Mouse (Mus musculus) heart, embryonic 15.5 days (tissue): ENCODE data around the gene Dennd4b. TPM values are rescaled to one million over a fixed set of nuclear protein-coding genes. Genes with fewer than 3 reads are reported as not detected.

Source experiments
- ATAC-seq: fragments of 200-750 bp; cut with Nextera tagmentation; replicated peaks from 2 replicates; pipeline ENCODE4 v1.8.0; 2017; ENCODE audit warnings: low read depth, moderate TSS enrichment; ENCODE audit not compliant: insufficient number of reproducible peaks, insufficient read depth, low FRiP score
- H3K27ac ChIP-seq: fragments of 300-500 bp; sonication (generic); 2 replicates; pipeline ENCODE4 v1.5.1; 2015; ENCODE audit warnings: mild to moderate bottlenecking, inconsistent platforms
- H3K27me3 ChIP-seq: fragments of 300-500 bp; sonication (generic); 2 replicates; pipeline ENCODE4 v1.6.1; 2015; ENCODE audit warnings: inconsistent platforms
- H3K36me3 ChIP-seq: fragments of 300-500 bp; sonication (generic); 2 replicates; pipeline ENCODE4 v1.6.1; 2015; ENCODE audit warnings: mild to moderate bottlenecking, inconsistent platforms
- H3K4me1 ChIP-seq: fragments of 300-500 bp; sonication (generic); replicated peaks from 2 replicates; pipeline ENCODE4 v1.6.1; 2015; ENCODE audit warnings: inconsistent platforms
- H3K4me2 ChIP-seq: fragments of 300-500 bp; sonication (generic); 2 replicates; pipeline ENCODE4 v1.6.1; 2015; ENCODE audit warnings: inconsistent platforms, mild to moderate bottlenecking, moderate library complexity
- H3K4me3 ChIP-seq: fragments of 300-500 bp; sonication (generic); 2 replicates; pipeline ENCODE4 v1.5.1; 2015; ENCODE audit warnings: mild to moderate bottlenecking, inconsistent platforms
- H3K9ac ChIP-seq: fragments of 300-500 bp; sonication (generic); 2 replicates; pipeline ENCODE4 v1.6.1; 2015; ENCODE audit warnings: mild to moderate bottlenecking, inconsistent platforms
- H3K9me3 ChIP-seq: fragments of 300-500 bp; sonication (generic); replicated peaks from 2 replicates; pipeline ENCODE4 v1.6.1; 2016; ENCODE audit warnings: inconsistent platforms
- WGBS: fragments of 180-500 bp; shearing (Covaris S2); methylation state at CpG from one replicate; pipeline ENCODE4 v1.1.7; 2015; ENCODE audit warnings: mixed read lengths; 5-methylcytosine and 5-hydroxymethylcytosine counted together
- polyA plus RNA-seq: library from polyadenylated mRNA; unstranded; fragments of >200 nt; fragmentation: Nextera tagmentation; extraction: Ambion mirVana; gene quantifications from 2 replicates; pipeline ENCODE4 v1.2.1, GENCODE M21; 2015

Dennd4b gene
- polyA plus RNA-seq, result 4.6 and 6.9 TPM in 2 replicates

DNA sequence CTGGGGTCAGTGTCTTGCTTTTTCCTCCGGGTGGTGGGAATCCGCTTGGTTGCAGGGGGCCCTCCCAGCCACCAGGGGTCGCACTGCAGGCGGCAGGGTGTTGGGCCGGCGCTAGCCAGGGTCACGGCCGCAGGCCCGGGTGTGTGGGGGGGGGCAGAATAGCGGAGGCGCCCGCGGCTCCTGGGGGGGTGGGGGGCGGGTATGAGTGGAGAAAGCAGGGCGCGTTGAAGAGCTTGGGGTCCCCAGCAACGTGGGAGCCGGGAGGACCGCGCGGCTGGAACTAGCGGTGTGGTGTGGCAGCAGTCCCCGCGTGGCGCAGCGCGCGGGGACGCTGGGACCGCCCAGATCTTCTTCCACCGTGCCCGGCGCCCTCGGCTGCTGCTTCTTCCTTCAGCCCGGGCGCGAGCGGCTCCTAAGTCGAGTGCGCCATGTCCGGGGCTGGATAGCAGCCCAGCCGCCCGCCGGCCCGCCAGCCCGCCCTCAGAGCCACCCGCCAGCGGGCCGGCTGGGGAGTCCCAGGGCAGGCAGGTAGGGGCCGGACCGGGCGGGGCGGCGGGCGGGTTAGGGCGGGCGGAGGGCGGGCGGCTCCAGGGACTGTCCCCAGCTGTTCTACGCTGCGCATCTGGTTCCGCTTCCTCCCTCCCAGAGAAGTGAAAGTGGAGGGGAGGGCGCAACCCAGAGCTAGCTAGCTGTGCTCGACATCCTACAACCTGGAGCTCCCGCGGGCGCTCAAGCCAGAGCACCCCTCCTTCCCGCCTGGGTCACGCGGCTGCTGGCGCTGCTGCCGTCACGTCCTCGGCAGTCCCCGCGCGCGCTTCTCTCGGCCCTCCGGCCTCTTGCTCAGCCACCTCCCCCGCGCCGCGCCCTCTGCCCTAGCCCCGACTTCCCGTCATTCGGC is at the start of gene Dennd4b:
Gene Dennd4b, plus strand, starts transcription at position 152 of the 898 bp plus-strand sequence.
- peak within 1 kb of the TSS; percentile 88 for H3K9ac ChIP-seq
- ATAC-seq, result peak; percentile 90
- peak within 1 kb of the TSS; percentile 89 for H3K4me2 ChIP-seq
- H3K36me3 ChIP-seq, result peaks cover 34% of the 10 kb centered on the region
- H3K27ac ChIP-seq, result peak within 1 kb of the TSS; percentile 100
- peaks cover 20% of the 10 kb centered on the region for H3K4me1 ChIP-seq
- peak within 1 kb of the TSS; percentile 79 for H3K4me3 ChIP-seq
- H3K27me3 ChIP-seq, result no peaks in the 10 kb centered on the region
- under 1% methylated on average over 70 of the region's 87 CpGs for WGBS
- H3K9me3 ChIP-seq, result no peaks in the 10 kb centered on the region

DNA sequence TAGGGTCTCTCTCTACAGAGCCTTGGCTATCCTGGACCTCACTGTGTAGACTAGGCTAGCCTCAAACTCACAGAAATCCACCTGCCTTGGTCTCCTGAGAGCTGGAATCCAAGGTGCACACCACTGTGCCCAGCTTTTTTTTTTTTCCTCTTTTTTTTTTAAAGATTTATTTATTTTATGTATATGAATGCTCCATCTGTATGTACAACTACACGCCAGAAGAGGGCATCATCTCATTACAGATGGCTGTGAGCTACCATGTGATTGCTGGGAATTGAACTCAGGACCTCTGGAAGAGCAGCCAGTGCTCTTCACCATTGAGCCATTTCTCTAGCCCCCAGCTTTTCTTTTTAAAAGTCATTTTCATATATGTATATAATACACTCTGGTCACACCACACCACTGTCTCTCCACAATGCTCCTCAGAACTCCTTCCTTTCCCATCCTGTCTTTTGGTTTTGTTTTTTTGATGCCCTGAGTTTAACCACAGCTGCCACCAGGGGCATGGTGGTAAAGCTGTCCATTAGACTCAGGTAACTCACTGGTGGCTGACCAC is 49.1 kb upstream of the Dennd4b start:
- peaks cover 29% of the 10 kb centered on the region for H3K4me1 ChIP-seq
- no peak overlapping the region for H3K9ac ChIP-seq
- no peak for ATAC-seq
- H3K4me3 ChIP-seq, result no peak overlapping the region
- H3K36me3 ChIP-seq, result peaks cover 17% of the 10 kb centered on the region
- H3K27ac ChIP-seq, result no peak overlapping the region
- no peaks in the 10 kb centered on the region for H3K9me3 ChIP-seq
- WGBS, result 43% methylated on average over 1 of the region's 1 CpGs
- no peak overlapping the region for H3K4me2 ChIP-seq
- H3K27me3 ChIP-seq, result no peaks in the 10 kb centered on the region

DNA sequence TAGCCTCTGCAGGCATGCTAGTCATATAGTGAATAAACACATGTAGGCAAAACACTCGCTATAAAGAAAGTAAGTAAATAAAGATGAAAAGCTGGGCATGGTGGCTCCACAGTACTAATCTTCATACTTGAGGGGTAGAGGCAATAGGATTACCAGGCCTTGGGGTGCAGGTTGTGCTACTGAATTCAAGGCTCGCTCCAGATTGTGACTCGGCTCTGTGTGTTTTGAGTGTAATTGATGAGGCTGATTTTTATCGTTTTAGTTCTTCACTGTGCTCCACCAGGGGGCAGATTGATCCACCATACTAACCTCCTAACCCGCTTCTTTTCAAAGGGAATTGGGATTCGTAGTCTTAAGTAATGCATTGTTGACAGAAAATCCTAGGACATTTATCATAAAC is 44.9 kb upstream of the Dennd4b start:
- Histone ChIP-seq H3K27ac (peak overlapping the region; percentile 87), H3K9me3 (no peaks in the 10 kb centered on the region), H3K4me3 (peak overlapping the region; percentile 68), H3K36me3 (peaks cover 11% of the 10 kb centered on the region), H3K4me1 (peaks cover 27% of the 10 kb centered on the region), H3K27me3 (no peaks in the 10 kb centered on the region), H3K4me2 (peak overlapping the region; percentile 82), H3K9ac (peak overlapping the region; percentile 76)
- WGBS, result 18% methylated on average over 6 of the region's 6 CpGs
- no peak for ATAC-seq

DNA sequence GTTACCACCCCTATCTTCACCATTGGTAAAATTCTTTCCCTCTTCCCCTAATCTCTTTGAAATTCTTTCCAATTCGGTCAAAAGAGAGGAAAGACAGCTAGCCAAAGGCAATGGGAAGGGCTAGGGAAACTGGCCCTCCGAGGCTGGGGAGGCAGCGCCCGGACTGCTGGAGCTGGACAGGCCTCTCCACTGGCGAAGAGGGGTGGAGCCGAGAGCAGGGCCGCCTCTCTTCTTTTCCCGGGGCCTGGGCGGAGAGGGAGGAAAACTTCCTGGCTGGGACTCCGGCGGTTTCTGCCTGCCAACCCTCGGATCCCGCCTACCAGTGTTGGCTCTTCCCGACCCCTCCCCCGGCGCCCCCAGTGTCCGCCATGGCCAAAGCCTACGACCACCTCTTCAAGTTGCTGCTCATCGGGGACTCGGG is 44.4 kb upstream of the Dennd4b start:
- Histone ChIP-seq H3K4me2 (peak overlapping the region; percentile 82), H3K9me3 (no peaks in the 10 kb centered on the region), H3K27ac (peak overlapping the region; percentile 87), H3K27me3 (no peaks in the 10 kb centered on the region), H3K4me3 (peak overlapping the region; percentile 68), H3K36me3 (peaks cover 14% of the 10 kb centered on the region), H3K4me1 (peaks cover 27% of the 10 kb centered on the region), H3K9ac (peak overlapping the region; percentile 76)
- ATAC-seq, result peak; percentile 80
- WGBS, result 0% methylated on average over 19 of the region's 20 CpGs

- WGBS, result 12% methylated on average over 5 of the region's 5 CpGs
- Histone ChIP-seq H3K9me3 (no peaks in the 10 kb centered on the region), H3K27me3 (no peaks in the 10 kb centered on the region), H3K4me2 (peak overlapping the region; percentile 82), H3K4me3 (peak overlapping the region; percentile 68), H3K9ac (peak overlapping the region; percentile 76), H3K36me3 (peaks cover 19% of the 10 kb centered on the region), H3K4me1 (peaks cover 27% of the 10 kb centered on the region), H3K27ac (peak overlapping the region; percentile 87)
- 0 out of 2 replicates have a peak, but pooled peaks have one; percentile 1 for ATAC-seq
These were observed 43.9 kb upstream of the Dennd4b start for GRCm38 (mm10) chr3:90221123-90221522.

- no peaks in the 10 kb centered on the region for H3K27me3 ChIP-seq
- no peaks in the 10 kb centered on the region for H3K9me3 ChIP-seq
- H3K4me3 ChIP-seq, result no peak overlapping the region
- H3K27ac ChIP-seq, result no peak overlapping the region
- peaks cover 19% of the 10 kb centered on the region for H3K36me3 ChIP-seq
- ATAC-seq, result no peak
- H3K4me2 ChIP-seq, result no peak overlapping the region
- WGBS, result 86% methylated on average over 4 of the region's 4 CpGs
- peaks cover 27% of the 10 kb centered on the region for H3K4me1 ChIP-seq
- no peak overlapping the region for H3K9ac ChIP-seq
These were observed 42.5 kb upstream of the Dennd4b start for GRCm38 (mm10) chr3:90222455-90222854.

DNA sequence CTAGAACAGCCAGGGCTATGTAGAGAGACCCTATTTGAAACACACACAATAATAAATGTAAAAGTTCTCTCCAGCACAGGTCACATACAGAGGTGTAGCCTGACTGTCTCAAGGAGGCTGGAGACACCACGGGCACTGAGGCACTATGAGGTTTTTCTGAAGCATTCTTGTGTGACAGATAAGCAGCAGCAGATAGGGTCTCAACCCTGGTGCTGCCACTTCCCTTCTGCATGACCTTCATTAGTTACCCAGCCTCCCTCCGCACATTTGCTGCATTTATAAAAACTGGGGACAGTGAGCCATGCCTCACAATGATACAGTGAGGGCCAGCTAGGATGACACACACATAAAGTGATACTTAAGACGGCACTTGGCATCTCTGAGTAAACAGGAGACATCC is 42.0 kb upstream of the Dennd4b start:
- no peaks in the 10 kb centered on the region for H3K27me3 ChIP-seq
- no peak overlapping the region for H3K4me3 ChIP-seq
- H3K9me3 ChIP-seq, result no peaks in the 10 kb centered on the region
- H3K4me1 ChIP-seq, result peaks cover 27% of the 10 kb centered on the region
- no peak overlapping the region for H3K27ac ChIP-seq
- ATAC-seq, result no peak
- H3K4me2 ChIP-seq, result no peak overlapping the region
- no peak overlapping the region for H3K9ac ChIP-seq
- WGBS, result 42% methylated on average over 3 of the region's 3 CpGs
- peaks cover 19% of the 10 kb centered on the region for H3K36me3 ChIP-seq

- Histone ChIP-seq H3K4me1 (peaks cover 27% of the 10 kb centered on the region), H3K27me3 (no peaks in the 10 kb centered on the region), H3K27ac (no peak overlapping the region), H3K4me3 (no peak overlapping the region), H3K9ac (no peak overlapping the region), H3K36me3 (peaks cover 19% of the 10 kb centered on the region), H3K9me3 (no peaks in the 10 kb centered on the region), H3K4me2 (no peak overlapping the region)
- ATAC-seq, result no peak
- WGBS, result 83% methylated on average over 10 of the region's 10 CpGs
These were observed 40.7 kb upstream of the Dennd4b start for GRCm38 (mm10) chr3:90224331-90224730.

GRCm38 (mm10) chr3:90231075-90231474 is 33.9 kb upstream of the Dennd4b start:
- H3K36me3 ChIP-seq, result peaks cover 17% of the 10 kb centered on the region
- peak overlapping the region; percentile 86; the same call in 1 of the 2 replicates for H3K9ac ChIP-seq
- H3K9me3 ChIP-seq, result no peaks in the 10 kb centered on the region
- peak overlapping the region; percentile 81 for H3K4me3 ChIP-seq
- H3K27ac ChIP-seq, result peak overlapping the region; percentile 93
- no peaks in the 10 kb centered on the region for H3K27me3 ChIP-seq
- WGBS, result 12% methylated on average over 8 of the region's 8 CpGs
- ATAC-seq, result no peak
- H3K4me1 ChIP-seq, result peaks cover 6% of the 10 kb centered on the region
- peak overlapping the region; percentile 79 for H3K4me2 ChIP-seq

DNA sequence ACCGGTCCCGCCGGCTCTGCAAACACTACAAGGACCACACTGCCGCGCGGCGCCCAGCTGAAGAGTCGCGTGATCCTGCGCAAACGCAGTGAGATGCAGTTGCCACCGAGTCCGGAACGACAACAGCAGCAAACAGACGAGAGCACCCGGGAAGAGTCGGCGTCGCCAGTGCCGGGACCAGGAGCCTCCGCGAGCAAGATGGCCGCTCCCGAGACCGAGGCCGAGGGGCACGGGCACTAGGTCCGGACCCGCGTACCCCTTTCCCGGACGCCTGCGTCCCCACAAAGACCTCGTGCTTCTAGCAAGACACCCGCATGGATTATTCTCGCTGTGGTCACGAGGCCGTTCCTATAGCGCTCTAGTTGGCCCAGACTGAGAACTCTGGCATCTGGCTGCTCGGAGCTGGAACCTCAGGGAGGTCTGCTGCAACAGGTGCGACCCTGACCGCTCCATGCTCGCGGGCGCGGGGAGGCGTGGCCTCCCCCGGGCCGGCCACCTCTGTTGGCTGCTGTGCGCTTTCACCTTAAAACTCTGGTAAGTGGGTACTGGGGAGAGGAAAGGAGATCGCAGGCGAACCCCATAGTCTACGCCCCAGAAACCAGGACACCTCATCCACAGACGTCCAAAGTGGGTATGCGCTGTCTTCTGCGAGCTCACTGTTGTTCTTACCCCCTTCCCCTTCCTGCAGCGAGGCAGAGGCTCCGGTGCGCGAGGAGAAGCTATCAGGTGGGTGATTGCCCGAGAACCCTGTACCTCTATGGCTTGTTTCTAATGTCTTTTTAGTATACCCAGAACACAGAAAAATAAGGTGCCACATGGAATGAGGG is 33.3 kb upstream of the Dennd4b start, which contains the start of gene Jtb:
Gene Jtb, plus strand, starts transcription at position 91 of the 827 bp plus-strand sequence.
- WGBS, result under 1% methylated on average over 61 of the region's 61 CpGs
- H3K9me3 ChIP-seq, result no peaks in the 10 kb centered on the region
- H3K27me3 ChIP-seq, result no peaks in the 10 kb centered on the region
- ATAC-seq, result peak; percentile 96
- peak within 1 kb of the TSS; percentile 86 for H3K9ac ChIP-seq
- peak within 1 kb of the TSS; percentile 93 for H3K27ac ChIP-seq
- H3K4me3 ChIP-seq, result peak within 1 kb of the TSS; percentile 81
- H3K4me1 ChIP-seq, result peaks cover 6% of the 10 kb centered on the region
- peak within 1 kb of the TSS; percentile 79 for H3K4me2 ChIP-seq
- H3K36me3 ChIP-seq, result peaks cover 17% of the 10 kb centered on the region

DNA sequence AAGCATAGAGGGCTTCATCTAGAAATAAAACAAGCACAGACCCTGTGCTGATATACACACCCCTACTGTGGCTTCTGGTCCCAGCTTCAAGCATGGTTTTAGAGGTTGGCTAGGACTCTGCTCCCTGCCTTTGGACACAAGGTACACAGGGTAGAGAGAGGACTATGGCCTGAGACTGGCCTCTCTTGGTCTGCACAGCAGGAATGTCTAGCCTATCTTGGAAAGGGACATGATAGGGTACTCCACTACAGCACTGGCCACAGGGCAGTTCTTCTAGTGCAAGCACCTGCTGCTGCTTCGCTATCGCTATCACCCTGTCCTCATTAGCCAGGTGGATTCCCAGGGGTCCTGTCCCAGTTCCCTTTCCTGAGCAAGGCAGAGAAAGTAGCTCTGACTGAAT is 23.7 kb upstream of the Dennd4b start:
- H3K4me3 ChIP-seq, result no peak overlapping the region
- H3K9ac ChIP-seq, result no peak overlapping the region

More for the DNA sequence above, 23.7 kb upstream of the Dennd4b start:
- Histone ChIP-seq H3K4me2 (no peak overlapping the region), H3K27me3 (no peaks in the 10 kb centered on the region), H3K9me3 (no peaks in the 10 kb centered on the region), H3K36me3 (no peaks in the 10 kb centered on the region), H3K27ac (no peak overlapping the region), H3K4me1 (peaks cover 10% of the 10 kb centered on the region)
- WGBS, result 85% methylated on average over 2 of the region's 2 CpGs
- ATAC-seq, result no peak
